Mouse (Mus musculus): ENCODE measurements at regions not wholly inside any gene's neighbourhood (a gene's known extent, or its start where the extent isn't known, plus 50 kb on each side); places are given as distances from the start of the nearest gene placed in this dataset.

- TF ChIP-seq GATA4 (IDR thresholded peaks at IDR 0.05; ENCODE audit: insufficient replicate concordance, low read length): no peak
These were observed 62.9 kb downstream of the Arrdc3 start for GRCm38 (mm10) chr13:80946034-80946433.

GRCm38 (mm10) chr13:80947705-80948104 lies 64.5 kb downstream of the Arrdc3 start:
- TF ChIP-seq GATA4 (IDR thresholded peaks at IDR 0.05; ENCODE audit: insufficient replicate concordance, low read length): no peak

GRCm38 (mm10) chr13:80949133-80949697 lies 66.0 kb downstream of the Arrdc3 start:
- no peak for TF ChIP-seq GATA4 (IDR thresholded peaks at IDR 0.05; ENCODE audit: insufficient replicate concordance, low read length)

DNA sequence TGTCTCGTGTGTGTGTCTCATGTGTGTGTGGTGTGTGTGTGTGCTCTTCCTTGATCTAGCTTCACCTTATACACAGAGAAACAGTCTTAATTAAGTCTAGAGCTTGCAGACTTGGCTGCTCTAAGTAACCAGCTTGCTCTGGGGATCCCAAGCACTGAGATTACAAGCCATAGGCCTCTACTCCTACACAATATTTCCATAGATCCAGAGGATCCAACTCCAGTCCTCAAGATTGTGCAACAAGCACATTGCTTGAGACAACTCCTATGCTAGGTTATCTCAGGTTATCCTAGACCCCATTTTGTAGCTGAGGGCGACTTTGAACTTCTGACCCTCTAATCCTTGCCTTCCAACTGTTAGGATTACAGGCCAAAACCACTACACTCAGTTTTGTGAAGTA lies 67.1 kb downstream of the Arrdc3 start:
- no peak for TF ChIP-seq GATA4 (IDR thresholded peaks at IDR 0.05; ENCODE audit: insufficient replicate concordance, low read length)

DNA sequence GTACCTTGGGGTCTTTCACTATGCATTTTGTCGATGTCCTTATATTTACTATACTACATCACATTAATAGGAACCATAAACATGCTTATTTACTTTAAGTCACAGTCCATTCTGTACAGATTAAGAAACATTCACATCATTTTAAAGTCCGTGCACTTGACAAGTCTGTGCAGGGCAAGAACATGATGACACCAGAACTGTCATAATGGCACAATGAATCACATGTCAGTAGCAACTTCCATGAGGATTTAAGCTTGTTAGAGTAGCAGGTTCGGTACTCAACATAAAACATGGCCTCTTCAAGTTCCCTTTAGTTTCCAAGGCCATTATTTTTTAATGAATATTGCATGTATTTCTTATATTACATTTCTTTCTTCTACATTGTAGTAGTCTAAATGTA lies 67.6 kb downstream of the Arrdc3 start:
- TF ChIP-seq GATA4 (IDR thresholded peaks at IDR 0.05; ENCODE audit: insufficient replicate concordance, low read length): no peak

DNA sequence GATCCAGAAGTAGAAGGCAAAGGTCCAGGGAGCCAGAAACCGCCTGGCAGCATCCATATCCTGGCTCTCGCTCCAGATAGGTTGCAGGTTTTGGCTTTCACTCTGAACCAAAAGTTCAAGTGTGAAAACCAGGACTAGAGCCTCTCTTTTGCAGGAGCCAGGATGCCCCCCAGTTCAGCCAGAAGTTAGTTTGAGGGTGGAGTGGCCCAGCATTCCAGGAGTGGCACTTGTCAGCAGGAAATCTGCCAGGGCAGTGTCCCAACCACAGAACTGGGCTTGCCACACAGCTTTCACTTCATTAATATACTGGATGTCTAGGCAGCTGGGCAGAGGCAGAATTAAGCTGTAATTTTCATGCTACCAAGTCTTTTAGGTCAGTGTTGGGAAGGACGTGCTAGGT lies 68.1 kb downstream of the Arrdc3 start:
- TF ChIP-seq GATA4 (IDR thresholded peaks at IDR 0.05; ENCODE audit: insufficient replicate concordance, low read length): no peak

GRCm38 (mm10) chr13:80952851-80953250 lies 69.7 kb downstream of the Arrdc3 start:
- no peak for TF ChIP-seq GATA4 (IDR thresholded peaks at IDR 0.05; ENCODE audit: insufficient replicate concordance, low read length)

GRCm38 (mm10) chr13:80954059-80954645 lies 71.0 kb downstream of the Arrdc3 start:
- no peak for TF ChIP-seq GATA4 (IDR thresholded peaks at IDR 0.05; ENCODE audit: insufficient replicate concordance, low read length)

DNA sequence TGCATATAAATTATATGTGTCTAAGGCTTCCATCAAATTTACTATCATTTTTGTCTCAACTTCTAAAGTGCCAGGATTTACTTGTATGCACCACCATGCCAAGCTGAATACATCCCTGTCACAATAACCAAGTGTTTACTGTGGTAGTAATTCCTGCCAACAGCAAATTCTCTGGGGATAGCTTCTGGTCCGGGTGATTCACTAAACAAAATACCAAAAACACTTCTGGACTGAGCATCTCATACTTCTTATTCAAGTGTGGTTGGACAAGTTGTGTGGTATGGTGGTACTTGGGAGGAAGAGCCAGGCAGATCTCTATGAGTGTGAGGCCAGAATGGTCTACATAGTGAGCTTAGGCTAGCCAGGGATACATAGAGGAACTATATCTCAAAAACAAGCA lies 73.8 kb downstream of the Arrdc3 start:
- TF ChIP-seq GATA4 (IDR thresholded peaks at IDR 0.05; ENCODE audit: insufficient replicate concordance, low read length): no peak

DNA sequence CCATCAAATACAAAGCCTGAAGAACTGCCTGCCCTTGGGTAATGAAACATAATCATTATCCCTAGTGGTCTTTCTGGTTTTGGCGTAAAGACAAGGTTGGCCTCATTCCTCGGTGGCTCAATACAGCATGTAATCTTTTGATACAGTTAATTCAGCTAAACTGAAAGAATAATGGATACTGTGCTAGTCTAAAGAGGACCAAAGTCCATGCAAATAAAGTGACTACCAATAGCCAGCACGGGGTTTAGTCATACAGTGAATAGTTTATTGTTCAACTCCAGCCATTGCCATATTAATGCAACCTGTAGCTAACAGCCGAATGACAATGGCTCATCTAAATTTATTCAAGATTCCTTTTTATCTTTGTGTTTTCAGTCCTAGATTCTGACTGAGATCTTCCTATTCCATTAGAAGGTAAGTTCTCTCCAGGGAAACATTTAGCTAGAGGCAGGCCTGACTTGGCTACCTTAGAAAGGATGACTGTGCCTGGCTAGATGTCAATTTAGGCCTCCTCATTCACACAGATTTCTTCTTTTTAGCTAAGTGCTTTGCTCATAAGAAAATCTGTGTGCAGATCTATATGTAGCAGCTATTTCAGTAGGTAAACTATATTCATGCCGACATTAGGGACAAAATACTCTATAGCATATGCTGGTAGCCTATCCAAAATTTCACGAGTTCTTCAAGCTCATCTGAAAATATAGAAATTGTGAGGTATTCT lies 74.4 kb downstream of the Arrdc3 start:
- TF ChIP-seq GATA4 (IDR thresholded peaks at IDR 0.05; ENCODE audit: insufficient replicate concordance, low read length): no peak

DNA sequence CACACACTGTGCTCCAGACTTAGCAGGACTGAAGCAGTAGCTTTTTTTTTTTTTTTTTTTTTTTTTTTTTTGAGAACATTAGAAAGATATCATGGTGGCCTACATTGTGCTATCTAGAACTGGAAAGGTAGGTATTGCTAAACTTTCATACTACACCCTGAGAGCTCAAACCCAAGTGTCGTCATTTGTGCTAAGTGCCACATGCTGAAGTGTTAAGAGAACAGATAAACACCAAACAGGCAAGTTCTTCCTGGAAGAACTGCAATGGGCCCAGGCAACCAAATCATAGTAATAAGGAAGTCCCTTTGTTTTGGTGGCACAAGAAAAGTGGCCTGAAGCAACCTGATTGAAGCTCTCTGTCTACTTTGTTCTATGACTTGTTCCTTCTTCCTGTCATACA lies 76.6 kb downstream of the Arrdc3 start:
- no peak for TF ChIP-seq GATA4 (IDR thresholded peaks at IDR 0.05; ENCODE audit: insufficient replicate concordance, low read length)

GRCm38 (mm10) chr13:80961985-80962617 lies 78.9 kb downstream of the Arrdc3 start:
- TF ChIP-seq GATA4 (IDR thresholded peaks at IDR 0.05; ENCODE audit: insufficient replicate concordance, low read length): no peak

DNA sequence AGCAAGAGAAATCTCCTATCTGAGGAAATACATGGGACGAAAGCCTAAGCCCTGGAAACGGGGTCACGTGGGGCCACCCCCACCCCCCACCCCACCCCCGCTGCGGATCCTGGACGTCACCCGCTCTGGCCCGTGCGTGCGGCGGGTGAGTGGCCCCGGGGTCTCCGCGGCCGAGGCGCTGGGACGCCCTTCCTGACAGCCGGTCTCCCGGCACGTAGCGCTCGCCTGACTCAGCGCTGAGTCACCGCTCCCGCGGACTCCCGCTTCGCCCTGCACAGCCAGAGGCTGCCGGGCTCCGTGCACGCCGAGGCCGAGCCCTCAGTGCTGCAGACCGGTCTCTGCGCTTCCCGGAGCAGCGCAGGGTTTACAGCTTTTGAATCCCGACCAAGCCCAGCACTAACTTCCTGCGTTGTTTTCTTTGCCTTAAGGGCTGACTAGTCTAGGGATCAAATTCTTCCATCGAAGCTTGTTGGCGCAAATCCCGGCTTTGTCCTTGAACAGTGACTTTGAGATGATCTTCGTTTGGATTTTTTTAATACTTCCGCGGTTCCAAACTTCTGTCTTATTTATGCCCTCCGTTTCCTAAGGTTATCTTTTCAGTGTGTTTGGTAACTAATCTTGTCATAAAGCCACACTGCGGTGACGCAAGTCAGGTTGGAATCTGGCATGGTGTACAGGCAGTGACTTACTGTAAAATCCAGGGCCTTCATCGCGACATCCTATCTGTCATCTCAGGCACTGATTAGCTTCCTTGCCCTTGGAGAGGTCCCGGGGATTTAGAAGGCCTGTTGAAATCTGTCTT lies 79.8 kb downstream of the Arrdc3 start:
- peak; percentile 84 for TF ChIP-seq GATA4 (IDR thresholded peaks at IDR 0.05; ENCODE audit: insufficient replicate concordance, low read length)

GRCm38 (mm10) chr13:80963591-80963940 lies 80.4 kb downstream of the Arrdc3 start:
- no peak for TF ChIP-seq GATA4 (IDR thresholded peaks at IDR 0.05; ENCODE audit: insufficient replicate concordance, low read length)

DNA sequence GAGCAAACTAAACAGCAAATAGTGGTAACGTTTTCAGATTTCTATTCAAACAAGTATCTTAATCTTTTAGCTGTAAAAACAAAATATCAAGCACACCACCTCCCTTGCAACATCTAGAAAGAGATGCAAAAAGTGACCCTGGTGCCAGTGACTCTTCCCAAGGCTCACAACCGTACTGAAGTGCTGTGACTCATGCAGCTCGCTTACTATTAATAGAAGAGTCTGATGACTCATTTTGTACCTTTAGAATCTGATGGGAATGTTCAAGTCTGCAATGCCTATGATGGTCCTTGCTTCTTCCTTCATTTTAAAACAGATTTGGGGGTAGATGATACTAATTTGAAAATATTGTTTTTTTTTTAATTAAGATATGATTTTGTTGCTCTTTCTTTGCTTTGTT lies 88.5 kb downstream of the Arrdc3 start:
- TF ChIP-seq GATA4 (IDR thresholded peaks at IDR 0.05; ENCODE audit: insufficient replicate concordance, low read length): no peak

All from liver, adult (tissue).